ENCODE assay signal across 14 mouse cellular contexts in the genomic region with DNA sequence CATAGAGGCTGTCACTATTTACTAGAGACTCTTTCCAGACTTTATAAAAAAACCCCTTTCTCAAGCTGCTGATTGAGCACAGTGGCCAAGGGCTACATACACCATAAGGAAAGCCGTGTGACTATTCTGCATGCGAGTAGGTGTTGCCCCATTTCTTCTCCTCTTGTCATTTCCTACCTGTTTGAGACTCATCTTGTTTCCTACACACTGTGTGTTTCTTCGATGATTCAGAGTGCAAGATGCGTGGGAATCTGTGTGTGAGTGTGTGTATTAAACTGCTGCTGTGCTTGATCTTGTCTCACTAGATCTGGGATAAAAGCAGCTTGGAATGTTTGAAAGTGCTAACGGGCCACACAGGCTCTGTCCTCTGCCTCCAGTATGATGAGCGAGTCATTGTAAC.
"Had no signal": no experiment of that assay in that cellular context is flagged by ENCODE, and none has a peak within 500 bp of the region (broad histone marks: within the 10 kb centered on the region; RNA-seq: fewer than 3 reads in every experiment).

No protein-coding gene starts in this region.

- DNase-seq: kidney, adult 11 months; kidney, adult 8-10 months; kidney, postnatal 10 days; kidney, postnatal 36 days; layer of hippocampus, postnatal 36 days; liver; lung, adult 18-20 months; lung, postnatal 10 days; lung, postnatal 36 days; spleen, adult 18-20 months; thymus, postnatal 25 days had no signal

- ATAC-seq: liver, embryonic 12.5 days; midbrain, embryonic 13.5 days; midbrain, embryonic 16.5 days had no signal
